Mouse (Mus musculus): ENCODE measurements around the gene Thsd7b. TPM values are rescaled to one million over a fixed set of nuclear protein-coding genes. Genes with fewer than 3 reads are reported as not detected.

Thsd7b gene
- total RNA-seq (2015; ENCODE audit: low replicate concordance) (2.9 and 5.8 TPM in 2 replicates), total RNA-seq (2017; ENCODE audit: low replicate concordance) (0.83 and 2.7 TPM in 2 replicates)

DNA sequence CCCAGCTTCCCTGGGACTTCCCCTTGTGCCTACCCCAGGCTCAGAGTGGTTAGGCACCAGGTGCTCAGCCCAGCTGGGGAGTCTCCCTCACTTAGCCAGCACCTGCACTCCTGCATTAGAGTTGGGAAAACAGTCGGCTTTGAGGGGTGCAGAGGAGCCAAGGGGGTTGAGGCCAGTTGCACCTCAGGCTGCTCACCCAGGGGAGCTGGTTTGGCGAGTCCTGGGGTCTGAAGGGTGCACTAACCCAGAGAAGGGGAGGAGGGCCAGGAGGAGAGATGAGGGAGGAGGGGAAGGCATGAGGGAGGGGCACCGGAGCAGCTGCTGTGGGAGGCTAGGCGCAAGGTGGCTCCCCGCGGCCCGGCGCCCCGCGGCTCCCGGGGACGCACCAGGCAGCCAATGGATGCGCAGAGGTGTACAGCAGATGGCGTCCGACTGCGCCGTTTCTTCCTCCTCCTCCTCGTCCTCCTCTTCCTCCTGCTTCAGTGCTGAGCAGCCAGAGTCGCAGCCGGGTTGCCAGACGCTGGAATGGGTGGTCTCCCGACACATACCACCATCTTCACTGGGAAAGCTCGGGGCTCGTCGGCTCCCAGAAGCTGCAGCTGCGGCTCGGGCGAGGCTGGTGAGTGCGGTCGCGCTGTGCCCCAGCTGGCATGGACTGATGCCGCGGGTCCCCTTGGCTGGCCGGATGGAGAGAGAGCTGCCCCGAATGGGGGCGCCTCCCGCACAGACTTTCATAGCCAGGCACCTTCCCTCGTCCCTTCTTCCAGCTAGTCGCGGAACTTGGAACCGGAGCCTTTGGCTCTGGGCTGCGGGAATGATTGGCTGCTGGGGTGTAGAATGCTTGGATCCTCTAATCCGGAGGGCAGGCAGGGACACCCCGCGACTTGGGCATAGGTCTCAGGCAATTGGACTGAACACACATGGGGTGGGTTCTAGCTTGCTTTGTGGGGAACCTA is at the start of gene Thsd7b:
Thsd7b (plus strand) TSS at position 321 of the 956 bp plus-strand sequence.
- ATAC-seq (replicated peaks; ENCODE audit: low FRiP score, poor library complexity, severe bottlenecking), result no peak

DNA sequence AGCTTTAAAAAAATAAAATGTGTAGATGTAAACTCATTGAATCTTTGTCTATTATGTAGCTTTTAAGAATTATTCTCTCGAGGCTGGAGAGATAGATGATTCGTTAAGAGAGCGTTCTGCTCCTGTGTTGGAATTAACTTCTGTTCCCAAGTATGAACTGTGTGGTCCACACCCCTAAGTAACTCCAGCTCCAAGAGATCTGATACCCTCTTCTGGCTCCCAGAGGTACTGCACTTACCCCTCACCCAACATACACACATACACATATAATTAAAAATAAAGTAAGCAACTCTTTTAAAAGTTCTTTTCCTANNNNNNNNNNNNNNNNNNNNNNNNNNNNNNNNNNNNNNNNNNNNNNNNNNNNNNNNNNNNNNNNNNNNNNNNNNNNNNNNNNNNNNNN is 28.8 kb upstream of the Thsd7b start:
- ATAC-seq (replicated peaks; ENCODE audit: low FRiP score, poor library complexity, severe bottlenecking), result no peak

DNA sequence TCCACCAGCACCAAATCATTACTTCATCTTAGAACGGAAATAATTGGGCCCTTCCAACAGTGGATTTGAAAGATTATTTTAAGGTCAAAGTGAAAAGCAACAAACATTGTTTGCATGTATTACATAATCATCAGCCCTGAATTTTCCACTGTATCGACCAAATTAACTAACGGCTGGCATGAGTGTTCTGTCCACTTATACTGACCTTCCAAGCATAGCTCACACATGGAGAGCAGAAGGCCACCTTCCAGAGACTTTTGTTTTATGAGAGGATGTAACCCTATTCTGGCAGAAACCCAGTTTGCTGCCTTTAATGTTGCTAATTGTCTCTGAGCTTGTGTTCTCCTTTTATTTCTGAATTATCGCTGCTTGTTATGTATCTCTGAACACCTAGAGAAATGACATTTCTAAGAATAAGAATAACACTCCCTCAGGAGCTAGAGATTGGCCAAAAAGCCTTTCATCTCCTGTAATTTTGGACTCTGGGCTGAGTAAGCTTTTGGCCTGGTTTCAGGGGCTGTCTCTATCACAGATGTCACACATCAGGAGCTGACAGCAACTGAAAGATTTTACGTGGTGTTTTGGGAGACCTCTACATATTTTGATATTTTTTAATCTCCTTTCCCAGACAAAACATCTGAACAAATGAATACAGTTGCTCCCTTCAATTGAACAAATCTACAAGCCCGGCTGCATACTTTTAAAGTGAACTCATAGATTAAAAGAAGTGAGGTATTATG is 22.2 kb upstream of the Thsd7b start:
- ATAC-seq (replicated peaks; ENCODE audit: low FRiP score, poor library complexity, severe bottlenecking), result no peak

DNA sequence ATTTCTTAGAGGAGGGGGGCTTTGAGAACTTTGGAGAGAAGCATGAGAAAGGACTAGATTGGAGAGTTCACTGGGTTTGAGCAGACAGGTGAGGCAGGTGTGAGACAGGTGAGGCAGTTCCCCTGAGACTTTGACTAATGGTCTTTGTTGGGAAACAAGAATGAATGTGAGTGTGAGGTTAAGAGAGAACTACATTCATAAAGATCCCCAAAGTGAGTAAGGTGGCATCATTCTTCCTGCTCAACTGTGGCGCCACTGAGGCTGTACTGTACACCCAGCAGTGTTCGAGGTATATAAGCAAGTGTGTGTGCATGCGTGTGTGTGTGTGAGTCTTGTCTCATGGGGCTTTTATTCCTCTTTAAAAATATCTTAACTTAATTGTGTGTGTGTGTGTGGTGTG is 6.4 kb upstream of the Thsd7b start:
- ATAC-seq (replicated peaks; ENCODE audit: low FRiP score, poor library complexity, severe bottlenecking), result no peak

DNA sequence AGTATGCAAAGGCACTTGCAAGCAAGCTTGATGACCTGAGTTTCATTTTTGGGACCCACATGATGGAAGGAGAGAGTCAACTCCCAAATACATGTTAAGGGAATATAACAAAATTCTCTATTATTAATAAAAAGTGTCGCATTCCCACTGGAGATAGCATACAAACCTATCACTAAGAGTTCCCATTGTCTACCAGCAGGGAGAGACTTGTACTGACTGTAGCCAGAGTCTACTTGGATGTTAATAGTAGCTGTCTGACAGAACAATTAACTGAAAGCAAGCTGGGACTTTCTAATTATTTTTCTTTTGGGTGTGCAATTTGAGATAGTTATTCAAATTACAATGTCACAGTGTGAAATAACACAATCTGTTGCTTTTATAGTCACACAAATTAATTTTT is 31.1 kb downstream of the Thsd7b start:
- no peak for ATAC-seq (replicated peaks; ENCODE audit: low FRiP score, poor library complexity, severe bottlenecking)

DNA sequence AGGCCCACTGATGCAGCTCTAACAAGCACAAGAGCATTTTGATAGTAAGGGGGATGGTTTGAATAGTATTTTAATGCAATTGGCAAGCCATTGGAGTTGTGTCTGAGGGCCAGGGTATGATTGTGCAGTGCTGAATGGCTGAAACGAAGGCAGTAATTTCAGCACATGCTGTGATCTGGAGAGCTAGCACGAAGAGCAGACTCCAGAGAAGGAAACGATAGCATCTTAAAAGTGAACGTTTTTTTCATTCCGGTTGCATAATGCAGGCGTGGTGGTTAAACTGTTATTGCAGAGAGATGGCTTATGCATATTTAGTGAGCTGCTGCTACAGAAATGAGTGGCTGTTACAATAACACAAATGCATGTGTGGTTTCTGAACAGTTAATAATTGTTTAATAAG is 51.3 kb downstream of the Thsd7b start:
- ATAC-seq (replicated peaks; ENCODE audit: low FRiP score, poor library complexity, severe bottlenecking), result no peak

DNA sequence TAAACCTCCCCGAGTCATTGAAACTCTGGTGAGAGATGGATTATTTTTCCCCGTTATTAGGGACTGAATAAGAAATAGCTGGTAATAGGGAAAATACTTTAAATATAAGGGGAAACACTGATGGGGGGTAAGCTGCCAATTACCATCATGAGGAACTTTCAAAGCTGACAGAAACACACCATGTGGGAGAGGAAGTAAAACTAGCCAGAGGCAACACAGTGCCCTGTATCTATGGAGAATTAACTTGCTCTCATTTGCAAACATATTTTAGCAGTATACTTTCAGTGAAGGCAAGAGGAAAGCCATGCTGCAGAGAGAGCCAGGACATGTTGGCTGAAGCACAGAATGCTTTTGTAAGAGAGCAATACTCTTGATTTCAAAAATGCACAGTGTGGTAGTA is 51.7 kb downstream of the Thsd7b start:
- ATAC-seq (replicated peaks; ENCODE audit: low FRiP score, poor library complexity, severe bottlenecking), result no peak

DNA sequence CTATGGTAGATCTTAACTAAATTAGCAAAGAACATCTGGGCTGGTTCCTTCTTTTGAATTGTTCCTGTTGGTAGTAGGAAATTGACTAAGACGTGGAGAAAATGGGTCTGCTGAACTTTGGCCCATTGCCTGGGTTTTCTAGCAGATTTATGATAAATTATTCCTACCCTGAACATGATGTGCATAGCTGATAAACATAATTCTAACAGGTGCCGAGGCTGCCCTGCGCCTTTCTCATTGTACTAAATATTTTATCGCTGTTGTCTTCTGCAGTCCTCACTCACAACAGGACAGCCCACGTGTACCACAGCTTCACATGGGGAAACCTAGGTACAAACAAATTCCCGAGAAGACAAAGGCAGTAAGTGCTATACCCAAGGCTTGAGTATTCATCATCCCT is 83.5 kb downstream of the Thsd7b start:
- no peak for ATAC-seq (replicated peaks; ENCODE audit: low FRiP score, poor library complexity, severe bottlenecking)

DNA sequence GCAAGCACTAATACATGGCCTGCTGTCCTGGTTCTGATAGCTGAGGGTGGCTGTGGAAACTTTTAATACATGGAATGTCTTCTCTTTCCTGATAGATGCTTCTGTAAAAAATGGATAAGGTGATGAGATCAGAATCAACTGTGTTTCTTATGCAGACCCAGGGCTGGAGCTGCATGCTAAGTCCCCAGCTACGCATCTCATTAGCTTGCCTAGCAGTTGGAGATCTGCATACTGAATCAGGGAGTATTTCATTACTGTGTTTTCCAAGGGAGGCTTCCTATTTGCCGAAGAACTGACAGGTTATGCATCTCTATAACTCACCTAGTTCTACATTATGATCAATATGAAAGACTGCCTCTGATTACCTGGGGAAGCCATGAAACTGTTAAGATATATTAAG is 84.3 kb downstream of the Thsd7b start:
- no peak for ATAC-seq (replicated peaks; ENCODE audit: low FRiP score, poor library complexity, severe bottlenecking)

DNA sequence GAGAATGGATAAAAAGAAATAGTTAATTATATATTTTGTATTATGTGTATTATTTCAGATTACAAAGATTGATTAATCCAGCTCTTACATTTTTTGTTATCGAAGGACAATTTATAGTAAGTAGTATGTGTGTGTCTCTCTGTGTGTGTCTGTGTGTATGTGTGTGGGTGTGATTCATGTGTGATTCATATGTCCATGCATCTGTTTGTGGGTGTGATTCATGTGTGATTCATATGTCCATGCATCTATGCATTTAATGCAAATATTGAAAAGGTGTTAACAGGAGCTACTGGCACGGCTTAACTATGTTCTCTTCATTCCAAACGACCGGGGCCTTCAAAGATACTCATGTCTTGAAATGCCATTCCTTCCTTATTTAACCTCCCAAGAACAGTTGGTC is 90.3 kb downstream of the Thsd7b start:
- ATAC-seq (replicated peaks; ENCODE audit: low FRiP score, poor library complexity, severe bottlenecking), result no peak

DNA sequence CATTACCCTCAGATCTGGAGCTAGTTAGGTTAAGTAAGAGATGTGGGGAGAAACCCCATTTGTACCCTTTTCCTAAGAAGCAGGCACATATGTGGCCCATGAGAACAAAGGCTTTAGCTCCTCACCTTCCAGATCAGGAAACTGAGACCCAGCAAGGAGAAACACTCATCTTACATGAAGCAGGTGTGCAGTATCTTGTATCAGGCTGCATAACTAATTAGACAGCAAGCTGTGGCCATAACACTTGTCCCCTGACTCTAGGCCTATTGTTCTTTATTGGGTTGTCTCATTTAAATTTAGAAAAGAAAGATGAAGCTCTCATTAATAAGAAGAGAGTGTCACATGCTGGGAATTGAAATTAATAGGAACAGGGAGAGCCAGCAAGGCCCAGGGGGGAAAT is 91.7 kb downstream of the Thsd7b start:
- ATAC-seq (replicated peaks; ENCODE audit: low FRiP score, poor library complexity, severe bottlenecking), result no peak

DNA sequence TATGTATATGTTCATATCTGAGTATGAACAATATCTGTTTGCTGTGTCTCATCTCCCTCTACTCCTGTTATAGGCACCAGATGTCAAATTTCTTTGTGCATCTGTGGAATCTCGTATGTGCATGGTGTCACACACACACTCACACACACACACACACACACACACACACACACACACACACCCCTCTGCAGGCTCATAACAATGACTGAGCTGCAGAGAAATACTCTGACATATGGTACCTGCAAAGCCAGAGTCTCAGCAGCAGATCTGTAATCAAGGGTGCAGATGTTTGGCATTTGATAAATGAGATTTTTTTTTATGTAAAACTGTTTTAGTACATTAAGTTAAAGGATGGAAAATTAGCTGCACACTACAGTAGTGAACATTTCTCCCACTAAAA is 92.5 kb downstream of the Thsd7b start:
- ATAC-seq (replicated peaks; ENCODE audit: low FRiP score, poor library complexity, severe bottlenecking), result no peak

DNA sequence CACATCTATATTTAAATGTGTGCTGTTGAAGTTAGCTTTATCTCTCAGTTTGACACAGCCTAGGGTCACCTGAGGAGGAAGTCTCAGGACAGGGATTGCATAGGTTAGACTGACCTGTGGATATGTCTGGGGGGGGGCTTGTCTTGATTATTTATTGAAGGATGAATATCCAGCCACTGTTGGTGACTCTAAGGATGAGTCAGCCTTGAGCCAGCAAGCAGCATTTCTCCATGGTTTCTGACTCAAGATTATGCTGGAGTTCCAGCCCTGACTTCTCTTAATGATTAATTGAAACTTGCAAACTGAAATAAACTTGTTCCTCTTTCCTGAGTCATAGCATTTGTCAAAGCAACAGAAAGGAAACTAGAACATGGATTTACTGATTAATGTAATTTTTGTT is 113.4 kb downstream of the Thsd7b start:
- ATAC-seq (replicated peaks; ENCODE audit: low FRiP score, poor library complexity, severe bottlenecking), result no peak

DNA sequence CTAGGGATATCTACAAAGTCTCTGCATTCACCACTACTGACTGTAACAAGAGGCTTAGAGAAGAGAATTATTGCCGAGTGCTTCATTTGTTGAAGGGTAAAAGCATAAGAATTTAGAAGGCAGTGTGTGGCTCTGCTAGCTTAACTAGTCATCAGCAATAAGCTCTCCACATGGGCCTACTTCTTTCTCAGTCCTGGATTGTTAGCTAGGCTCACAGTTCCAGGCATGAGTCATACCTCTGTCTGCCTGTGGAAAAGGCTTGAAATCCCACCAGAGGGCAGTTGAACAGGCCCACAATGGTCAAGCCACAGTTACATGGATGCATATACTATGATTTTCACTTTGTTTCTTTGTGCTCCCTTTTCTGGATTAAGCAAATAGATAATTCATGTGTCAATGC is 138.5 kb downstream of the Thsd7b start:
- no peak for ATAC-seq (replicated peaks; ENCODE audit: low FRiP score, poor library complexity, severe bottlenecking)

DNA sequence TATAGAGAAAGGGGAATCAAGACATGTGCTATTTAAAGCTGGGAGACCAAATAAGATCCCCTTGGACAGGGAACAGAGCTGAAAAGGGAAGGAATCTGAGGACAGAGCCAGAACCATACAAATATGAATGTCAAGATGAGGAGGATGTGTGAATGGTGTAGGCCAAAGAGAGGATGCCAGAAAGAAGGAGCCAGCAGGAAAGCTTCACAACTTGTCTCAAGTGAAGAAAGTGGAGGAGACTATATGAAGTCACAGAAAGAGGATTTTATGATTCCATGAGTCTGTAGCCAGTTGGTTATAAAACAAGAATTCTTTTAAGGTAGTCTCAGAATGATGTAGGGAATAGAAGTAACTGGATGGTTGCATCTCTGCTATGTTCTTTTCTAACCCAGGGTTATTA is 148.5 kb downstream of the Thsd7b start:
- ATAC-seq (replicated peaks; ENCODE audit: low FRiP score, poor library complexity, severe bottlenecking), result no peak

DNA sequence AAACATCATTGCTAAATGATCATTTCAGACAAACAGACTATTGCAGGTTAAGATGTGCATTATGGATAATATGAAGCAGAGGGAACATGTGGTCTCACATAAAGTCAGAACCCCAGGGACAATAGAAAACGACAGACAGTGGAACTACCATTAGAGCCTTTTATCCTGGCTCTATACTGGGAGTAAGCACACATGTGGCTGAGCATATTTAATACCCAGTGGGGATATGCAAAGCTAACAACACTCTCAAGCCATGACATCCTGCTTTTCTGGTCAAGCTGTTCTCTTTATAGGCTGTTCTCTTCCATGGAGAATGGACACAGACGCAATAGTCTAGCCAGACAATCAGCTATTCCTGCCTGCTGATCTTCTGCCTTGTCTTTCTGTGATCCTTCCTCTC is 191.3 kb downstream of the Thsd7b start:
- ATAC-seq (replicated peaks; ENCODE audit: low FRiP score, poor library complexity, severe bottlenecking), result no peak

DNA sequence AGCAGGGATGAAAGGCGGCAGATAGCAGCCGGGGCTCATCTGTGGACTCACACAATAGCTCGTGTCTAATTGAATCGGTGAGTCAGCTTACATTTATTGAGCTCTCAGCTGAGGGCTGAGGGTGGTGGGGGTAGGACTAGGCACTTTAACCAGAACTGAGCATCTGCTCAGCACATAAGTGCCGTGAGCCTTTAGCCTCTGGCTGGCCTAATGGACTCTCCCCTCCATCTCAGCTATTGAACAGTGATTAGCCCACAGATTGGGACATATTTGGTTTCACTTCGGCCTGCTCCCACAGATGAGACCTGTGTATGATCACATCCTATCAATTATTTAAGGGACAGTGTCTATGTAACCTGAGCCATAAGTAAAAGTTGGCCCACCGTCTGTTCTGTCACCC is 200.4 kb downstream of the Thsd7b start:
- ATAC-seq (replicated peaks; ENCODE audit: low FRiP score, poor library complexity, severe bottlenecking), result no peak

DNA sequence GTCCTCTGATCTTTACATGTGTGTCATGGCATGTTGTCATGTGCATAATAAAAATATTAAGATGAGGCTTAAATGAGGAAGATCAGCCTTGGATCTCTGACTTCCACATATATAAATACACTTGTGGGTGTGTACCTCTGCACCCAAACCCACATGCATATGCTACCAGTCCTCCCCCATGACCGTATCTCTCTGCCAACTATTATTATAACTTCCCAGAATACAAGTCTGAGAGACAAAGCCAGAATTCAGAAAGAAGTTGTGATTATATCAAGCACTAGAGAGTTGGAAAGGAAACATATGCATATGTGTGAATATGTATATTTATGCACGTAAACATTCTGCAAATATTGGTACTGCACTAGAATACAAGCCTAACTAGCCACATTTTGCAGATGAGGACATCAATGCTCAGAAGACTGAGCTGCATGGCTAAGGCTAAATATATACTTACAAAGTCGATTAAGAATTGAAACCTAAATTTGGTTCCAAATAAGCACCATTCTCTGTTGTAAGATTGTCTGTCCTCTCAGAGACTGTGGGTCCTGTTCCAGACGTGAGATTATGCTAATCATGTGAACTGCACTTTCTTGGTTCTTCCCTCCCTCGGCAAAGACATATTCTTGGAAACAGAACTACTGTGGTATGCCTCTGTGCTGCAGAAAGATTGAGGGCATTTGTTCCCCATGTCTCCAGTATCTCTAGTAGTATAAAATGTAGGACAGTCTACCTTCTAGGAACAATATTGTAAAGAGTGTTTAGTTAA is 211.3 kb downstream of the Thsd7b start:
- no peak for ATAC-seq (replicated peaks; ENCODE audit: low FRiP score, poor library complexity, severe bottlenecking)

DNA sequence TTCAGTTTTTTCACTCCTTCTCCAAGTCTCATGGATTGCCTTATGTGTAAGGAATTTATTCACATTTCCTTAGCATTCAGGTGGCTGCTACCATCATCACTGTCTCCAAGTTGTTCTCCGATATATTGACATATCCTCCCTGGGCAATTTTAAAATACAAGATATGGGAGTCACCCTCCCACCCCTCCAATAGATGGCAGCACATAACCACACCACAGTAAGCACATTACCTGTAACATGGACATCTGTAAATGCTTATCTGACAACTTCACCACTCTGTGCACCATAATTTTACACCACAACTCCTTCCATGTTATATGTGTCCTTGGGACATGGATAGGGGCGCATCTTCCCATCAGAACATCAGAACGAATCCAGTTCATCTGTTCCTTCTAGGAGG is 218.0 kb downstream of the Thsd7b start:
- no peak for ATAC-seq (replicated peaks; ENCODE audit: low FRiP score, poor library complexity, severe bottlenecking)

DNA sequence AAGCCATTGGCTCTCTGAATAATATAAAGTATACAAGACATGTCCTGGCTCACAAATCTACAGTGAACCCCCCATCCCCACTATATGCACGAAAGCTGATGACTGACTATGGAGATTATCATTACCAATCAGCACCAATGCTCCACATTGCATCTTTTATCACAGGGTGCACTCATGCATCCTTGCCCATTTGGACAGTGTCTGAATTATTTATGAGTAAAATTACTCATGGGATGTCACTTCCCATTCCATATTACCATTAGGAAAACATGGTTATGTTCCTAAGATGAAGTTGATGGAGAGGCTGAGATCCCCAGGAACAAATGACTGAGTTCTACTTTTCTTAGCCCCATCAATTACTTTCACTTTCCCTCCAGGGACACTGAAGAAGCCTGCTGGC is 220.8 kb downstream of the Thsd7b start:
- no peak for ATAC-seq (replicated peaks; ENCODE audit: low FRiP score, poor library complexity, severe bottlenecking)

Measured in erythroid progenitor cell, adult 5-6 weeks (primary cell).